Mouse (Mus musculus): ENCODE measurements around the gene Cpb1. TPM values are rescaled to one million over a fixed set of nuclear protein-coding genes. Genes with fewer than 3 reads are reported as not detected.

Cpb1 gene
- 0.06 and 0.07 TPM in 2 replicates for polyA plus RNA-seq (2016; fragmentation: Nextera tagmentation; extraction: Ambion mirVana)

GRCm38 (mm10) chr3:20275633-20276032, at the start of gene Cpb1:
TSS of gene Cpb1 (minus strand) at chr3:20275733.
- WGBS, result 88% methylated on average over 3 of the region's 3 CpGs
- Histone ChIP-seq H3K4me1 (no peaks in the 10 kb centered on the region), H3K27ac (replicated peaks) (no peak within 1 kb of the TSS), H3K9me3 (replicated peaks) (no peaks in the 10 kb centered on the region), H3K4me3 (no peak within 1 kb of the TSS), H3K27me3 (ENCODE audit: low read depth, poor library complexity, severe bottlenecking) (no peaks in the 10 kb centered on the region), H3K36me3 (no peaks in the 10 kb centered on the region)
- no peak for DNase-seq (ENCODE audit: low spot score)

- H3K36me3 ChIP-seq, result no peaks in the 10 kb centered on the region
- H3K27me3 ChIP-seq (ENCODE audit: low read depth, poor library complexity, severe bottlenecking), result no peaks in the 10 kb centered on the region
- H3K27ac ChIP-seq (replicated peaks), result no peak overlapping the region
- WGBS, result 10% methylated on average over 1 of the region's 1 CpGs
- no peak overlapping the region for H3K4me3 ChIP-seq
- no peaks in the 10 kb centered on the region for H3K9me3 ChIP-seq (replicated peaks)
- H3K4me1 ChIP-seq, result no peaks in the 10 kb centered on the region
- no peak for DNase-seq (ENCODE audit: low spot score)
These were observed 41.7 kb upstream of the Cpb1 start for GRCm38 (mm10) chr3:20317233-20317632.

DNA sequence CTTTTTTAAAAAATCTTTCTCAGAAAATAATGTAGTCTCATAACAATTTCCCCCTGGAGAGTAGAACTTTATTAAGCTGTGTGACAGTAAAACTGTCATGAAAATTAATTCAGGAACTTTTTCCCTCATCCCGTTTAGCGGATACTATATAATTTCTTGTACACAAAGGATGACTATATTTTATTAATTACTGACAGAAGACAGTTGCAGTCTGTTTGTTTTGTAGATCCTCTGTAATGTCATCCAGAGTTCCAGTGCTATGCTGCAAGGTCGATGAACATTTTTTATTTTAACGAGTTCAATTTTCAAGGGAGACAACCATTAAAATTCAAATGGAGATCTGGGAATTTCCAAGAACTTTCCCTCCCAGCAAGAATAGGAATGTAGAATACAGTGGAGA, 33.6 kb upstream of the Cpb1 start:
- H3K27me3 ChIP-seq (ENCODE audit: low read depth, poor library complexity, severe bottlenecking), result no peaks in the 10 kb centered on the region
- DNase-seq (ENCODE audit: low spot score), result no peak
- no peaks in the 10 kb centered on the region for H3K9me3 ChIP-seq (replicated peaks)
- 89% methylated on average over 4 of the region's 4 CpGs for WGBS
- H3K4me1 ChIP-seq, result no peaks in the 10 kb centered on the region
- H3K27ac ChIP-seq (replicated peaks), result no peak overlapping the region
- no peaks in the 10 kb centered on the region for H3K36me3 ChIP-seq
- H3K4me3 ChIP-seq, result no peak overlapping the region

GRCm38 (mm10) chr3:20307256-20307655, 31.7 kb upstream of the Cpb1 start:
- Histone ChIP-seq H3K4me3 (no peak overlapping the region), H3K36me3 (no peaks in the 10 kb centered on the region), H3K4me1 (no peaks in the 10 kb centered on the region), H3K27ac (replicated peaks) (no peak overlapping the region), H3K9me3 (replicated peaks) (no peaks in the 10 kb centered on the region; the same call in 1 of the 2 replicates), H3K27me3 (ENCODE audit: low read depth, poor library complexity, severe bottlenecking) (no peaks in the 10 kb centered on the region)
- 87% methylated on average over 4 of the region's 4 CpGs for WGBS
- DNase-seq (ENCODE audit: low spot score), result no peak

DNA sequence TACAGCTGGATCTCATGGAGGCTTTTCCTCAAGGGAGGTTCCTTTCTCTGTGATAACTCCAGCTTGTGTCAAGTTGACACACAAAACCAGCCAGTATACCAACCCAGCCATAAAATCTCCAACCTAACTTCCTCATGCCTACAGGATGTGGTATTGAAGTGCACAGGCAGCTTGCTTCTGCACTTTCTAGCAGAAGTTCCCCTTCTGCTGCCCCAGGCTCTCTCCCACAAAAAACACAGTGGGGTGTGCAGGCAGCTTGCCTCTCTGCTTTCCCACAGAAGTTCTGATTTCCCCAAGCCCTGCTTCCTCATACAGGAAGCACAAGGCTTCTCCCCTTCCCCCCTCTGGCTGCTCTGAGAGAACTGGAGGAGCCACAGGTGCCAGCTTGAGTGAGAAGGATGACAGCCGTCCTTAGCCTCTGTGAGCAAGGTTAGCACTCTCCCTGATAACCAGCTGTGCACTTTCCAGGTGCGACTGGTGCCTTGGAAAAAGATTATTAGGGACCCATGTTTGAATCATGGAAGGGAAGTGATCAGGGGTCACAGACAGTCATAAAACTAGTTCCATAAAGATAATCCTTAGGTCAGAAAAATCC, 29.3 kb upstream of the Cpb1 start:
- Histone ChIP-seq H3K36me3 (no peaks in the 10 kb centered on the region), H3K4me1 (no peaks in the 10 kb centered on the region), H3K27me3 (ENCODE audit: low read depth, poor library complexity, severe bottlenecking) (no peaks in the 10 kb centered on the region), H3K4me3 (no peak overlapping the region), H3K9me3 (replicated peaks) (no peaks in the 10 kb centered on the region; the same call in 1 of the 2 replicates), H3K27ac (replicated peaks) (no peak overlapping the region)
- WGBS, result 72% methylated on average over 2 of the region's 2 CpGs
- no peak for DNase-seq (ENCODE audit: low spot score)

- no peaks in the 10 kb centered on the region for H3K27me3 ChIP-seq (ENCODE audit: low read depth, poor library complexity, severe bottlenecking)
- DNase-seq (ENCODE audit: low spot score), result no peak
- no peaks in the 10 kb centered on the region for H3K9me3 ChIP-seq (replicated peaks)
- H3K36me3 ChIP-seq, result no peaks in the 10 kb centered on the region
- H3K4me3 ChIP-seq, result no peak overlapping the region
- no peak overlapping the region for H3K27ac ChIP-seq (replicated peaks)
- WGBS, result 84% methylated on average over 3 of the region's 3 CpGs
- no peaks in the 10 kb centered on the region for H3K4me1 ChIP-seq
These were observed 20.0 kb upstream of the Cpb1 start for GRCm38 (mm10) chr3:20295546-20295945.

DNA sequence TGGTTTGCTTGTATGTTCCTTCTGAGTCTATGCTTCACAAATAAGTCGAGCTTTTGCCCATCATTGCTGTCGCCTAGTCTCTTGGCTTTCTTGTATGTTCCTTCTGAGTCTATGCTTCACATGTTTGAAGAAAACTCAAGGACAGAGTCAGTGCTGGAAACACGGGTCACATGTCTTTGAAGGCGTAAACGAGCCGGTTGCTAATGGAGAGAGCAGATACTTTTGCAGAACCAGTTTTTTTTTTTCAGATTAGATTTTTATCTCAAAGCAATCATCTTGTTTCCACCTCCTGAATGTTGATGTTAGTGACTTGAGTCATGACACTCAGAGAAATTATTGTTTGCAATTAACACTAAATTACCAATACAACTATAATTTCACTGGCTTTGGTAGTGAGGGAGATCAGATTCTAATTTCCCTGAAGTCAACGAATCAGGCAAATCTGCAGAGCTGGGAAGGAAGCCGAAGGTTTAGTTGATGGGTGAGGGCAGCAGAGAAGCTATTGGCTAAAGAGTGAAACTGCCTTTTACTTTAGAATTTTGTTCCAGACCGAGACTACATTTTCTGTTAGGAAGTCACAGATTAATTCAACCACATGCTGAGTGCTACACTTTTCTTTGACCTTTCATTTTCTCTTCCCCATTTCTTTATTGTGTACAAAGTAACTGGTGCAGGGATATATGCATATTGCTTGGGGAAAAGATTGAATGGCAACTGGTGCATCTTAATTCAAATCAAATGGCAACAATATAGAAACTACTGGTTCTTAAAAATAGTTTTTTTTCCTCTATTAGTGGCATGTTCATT, 19.2 kb upstream of the Cpb1 start:
- no peak overlapping the region for H3K27ac ChIP-seq (replicated peaks)
- no peaks in the 10 kb centered on the region for H3K36me3 ChIP-seq
- H3K4me3 ChIP-seq, result no peak overlapping the region
- no peaks in the 10 kb centered on the region for H3K27me3 ChIP-seq (ENCODE audit: low read depth, poor library complexity, severe bottlenecking)
- no peaks in the 10 kb centered on the region for H3K9me3 ChIP-seq (replicated peaks)
- DNase-seq (ENCODE audit: low spot score), result no peak
- no peaks in the 10 kb centered on the region for H3K4me1 ChIP-seq
- 85% methylated on average over 9 of the region's 9 CpGs for WGBS

DNA sequence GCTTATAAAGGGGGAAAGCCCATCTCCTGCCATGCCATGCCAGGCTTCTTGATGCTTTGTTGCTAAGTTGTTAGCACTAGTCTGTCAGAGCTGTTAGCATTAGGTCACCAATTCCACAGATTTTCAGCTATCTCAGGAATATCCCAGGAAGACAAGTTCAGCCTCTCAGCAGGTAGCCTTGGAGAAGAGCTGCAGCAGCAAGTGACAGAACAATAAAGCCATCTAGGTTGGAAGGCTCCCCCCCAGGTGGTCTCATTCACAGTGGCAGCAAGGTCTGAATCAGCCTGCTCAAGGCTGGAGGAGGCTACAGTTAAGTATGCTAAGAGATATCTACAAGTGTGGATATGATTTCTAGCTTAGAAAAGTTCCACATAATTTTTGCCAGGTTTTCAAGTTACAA, 15.8 kb upstream of the Cpb1 start:
- Histone ChIP-seq H3K27ac (replicated peaks) (no peak overlapping the region), H3K27me3 (ENCODE audit: low read depth, poor library complexity, severe bottlenecking) (no peaks in the 10 kb centered on the region), H3K9me3 (replicated peaks) (no peaks in the 10 kb centered on the region), H3K36me3 (no peaks in the 10 kb centered on the region), H3K4me1 (no peaks in the 10 kb centered on the region), H3K4me3 (no peak overlapping the region)
- no peak for DNase-seq (ENCODE audit: low spot score)

DNA sequence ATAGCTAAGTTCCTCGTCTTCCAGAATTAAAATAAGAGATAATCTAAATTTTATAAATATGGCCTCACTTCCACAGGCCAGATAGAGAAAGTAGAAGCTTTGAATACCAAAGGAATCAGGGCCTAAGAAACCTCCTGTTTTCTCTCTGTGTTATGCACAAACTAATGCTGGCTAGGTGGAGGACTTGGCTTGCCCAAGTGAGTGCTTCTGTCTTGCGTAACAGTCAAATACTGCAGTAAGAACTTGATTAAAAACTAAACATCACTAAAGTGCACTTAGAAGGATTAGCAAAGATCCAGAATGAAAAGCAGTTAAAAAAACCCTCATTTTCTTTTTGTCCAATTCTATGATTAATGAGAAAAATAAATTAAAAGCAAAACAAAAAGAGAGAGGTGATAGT, 13.2 kb upstream of the Cpb1 start:
- WGBS, result 87% methylated on average over 2 of the region's 2 CpGs
- no peak for DNase-seq (ENCODE audit: low spot score)
- Histone ChIP-seq H3K27ac (replicated peaks) (no peak overlapping the region), H3K4me3 (no peak overlapping the region), H3K27me3 (ENCODE audit: low read depth, poor library complexity, severe bottlenecking) (no peaks in the 10 kb centered on the region), H3K9me3 (replicated peaks) (no peaks in the 10 kb centered on the region), H3K4me1 (no peaks in the 10 kb centered on the region), H3K36me3 (no peaks in the 10 kb centered on the region)

DNA sequence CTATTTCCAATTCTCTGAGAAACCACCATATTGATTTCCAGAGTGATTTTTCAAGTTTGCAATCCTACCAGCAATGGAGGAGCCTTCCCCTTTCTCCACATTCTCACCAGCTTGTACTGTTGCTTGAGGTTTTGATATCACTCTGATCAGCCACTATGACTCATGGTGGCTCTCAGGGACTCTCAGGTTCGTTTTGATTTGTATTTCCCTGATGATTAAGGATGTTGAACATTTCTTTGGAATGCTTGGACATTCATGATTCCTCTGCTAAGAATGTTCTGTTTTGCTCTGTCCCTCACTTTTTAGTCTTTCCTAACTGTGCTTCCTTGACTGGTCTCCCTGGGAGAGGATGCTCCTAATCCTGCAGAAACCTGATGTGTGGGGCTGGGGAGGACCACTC, 6.3 kb upstream of the Cpb1 start:
- no peaks in the 10 kb centered on the region for H3K4me1 ChIP-seq
- H3K27me3 ChIP-seq (ENCODE audit: low read depth, poor library complexity, severe bottlenecking), result no peaks in the 10 kb centered on the region
- H3K27ac ChIP-seq (replicated peaks), result no peak overlapping the region
- no peak for DNase-seq (ENCODE audit: low spot score)
- H3K9me3 ChIP-seq (replicated peaks), result no peaks in the 10 kb centered on the region
- H3K36me3 ChIP-seq, result no peaks in the 10 kb centered on the region
- H3K4me3 ChIP-seq, result no peak overlapping the region
- WGBS, result 66% methylated on average over 1 of the region's 1 CpGs

GRCm38 (mm10) chr3:20254566-20255479, 20.7 kb downstream of the Cpb1 start:
- H3K36me3 ChIP-seq, result no peaks in the 10 kb centered on the region
- H3K27me3 ChIP-seq (ENCODE audit: low read depth, poor library complexity, severe bottlenecking), result no peaks in the 10 kb centered on the region
- no peak for DNase-seq (ENCODE audit: low spot score)
- H3K27ac ChIP-seq (replicated peaks), result no peak overlapping the region
- 52% methylated on average over 9 of the region's 9 CpGs for WGBS
- no peaks in the 10 kb centered on the region for H3K9me3 ChIP-seq (replicated peaks)
- H3K4me3 ChIP-seq, result no peak overlapping the region
- no peaks in the 10 kb centered on the region for H3K4me1 ChIP-seq

GRCm38 (mm10) chr3:20243913-20244312, 31.6 kb downstream of the Cpb1 start:
- DNase-seq (ENCODE audit: low spot score), result no peak
- 94% methylated on average over 1 of the region's 1 CpGs for WGBS

DNA sequence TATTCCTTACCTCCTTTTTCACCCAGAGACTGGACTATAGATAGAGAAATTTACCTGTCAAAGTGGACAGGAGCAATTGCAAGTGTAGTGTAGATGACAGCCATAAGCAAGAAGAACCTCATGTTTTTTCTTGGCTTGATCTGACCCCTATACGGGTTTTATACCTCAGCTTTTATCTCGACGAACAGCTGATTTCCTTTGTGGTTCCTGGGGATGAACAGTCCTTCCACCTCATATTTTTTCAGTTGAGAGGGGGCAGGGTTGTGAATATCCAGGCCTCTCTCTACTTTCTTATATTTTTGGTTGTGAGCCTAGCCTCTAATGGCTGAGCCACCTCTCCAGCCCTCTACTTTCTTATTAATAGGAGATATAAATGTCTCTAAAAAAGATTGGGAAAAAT, 33.5 kb downstream of the Cpb1 start, which contains the start of gene Cpa3:
Cpa3 (minus strand) TSS at position 132 of the 400 bp plus-strand sequence.
- Histone ChIP-seq H3K4me3 (no peak within 1 kb of the TSS), H3K27me3 (ENCODE audit: low read depth, poor library complexity, severe bottlenecking) (no peaks in the 10 kb centered on the region), H3K4me1 (no peaks in the 10 kb centered on the region), H3K36me3 (no peaks in the 10 kb centered on the region), H3K27ac (replicated peaks) (no peak within 1 kb of the TSS), H3K9me3 (replicated peaks) (no peaks in the 10 kb centered on the region)
- 91% methylated on average over 3 of the region's 3 CpGs for WGBS
- no peak for DNase-seq (ENCODE audit: low spot score)

More at GRCm38 (mm10) chr3:20243913-20244312, 31.6 kb downstream of the Cpb1 start:
- no peaks in the 10 kb centered on the region for H3K27me3 ChIP-seq (ENCODE audit: low read depth, poor library complexity, severe bottlenecking)
- H3K36me3 ChIP-seq, result no peaks in the 10 kb centered on the region
- no peak overlapping the region for H3K4me3 ChIP-seq
- no peaks in the 10 kb centered on the region for H3K9me3 ChIP-seq (replicated peaks)
- no peaks in the 10 kb centered on the region for H3K4me1 ChIP-seq
- H3K27ac ChIP-seq (replicated peaks), result no peak overlapping the region

All from midbrain, embryonic 10.5 days (tissue).